Mouse (Mus musculus) v-Abl transformed pro-B cells (cell line): ENCODE results near the gene Oxnad1.

ENCODE experiments used
- in situ Hi-C, 2 experiments: fragments of 400-800 bp; cut with MboI; formaldehyde crosslinking; loops; one replicate each; pipeline ENCODE4 v1.15.1; 2025; ENCODE audit not compliant: unreplicated experiment in 2 of 2

The Oxnad1 gene

GRCm38 (mm10) chr14:32086226-32086625 lies 1.1 kb downstream of the Oxnad1 start:
- in situ Hi-C loops, result loop anchor here (5.0 to 25.0 kb wide), 6 partner anchors 66 to 874 kb away; partner anchors contain the start of genes Capn7 (in 1 of the 2), Ncoa4 (in 1 of the 2), Nisch (in 1 of the 2) and Sema3g (in 1 of the 2)

DNA sequence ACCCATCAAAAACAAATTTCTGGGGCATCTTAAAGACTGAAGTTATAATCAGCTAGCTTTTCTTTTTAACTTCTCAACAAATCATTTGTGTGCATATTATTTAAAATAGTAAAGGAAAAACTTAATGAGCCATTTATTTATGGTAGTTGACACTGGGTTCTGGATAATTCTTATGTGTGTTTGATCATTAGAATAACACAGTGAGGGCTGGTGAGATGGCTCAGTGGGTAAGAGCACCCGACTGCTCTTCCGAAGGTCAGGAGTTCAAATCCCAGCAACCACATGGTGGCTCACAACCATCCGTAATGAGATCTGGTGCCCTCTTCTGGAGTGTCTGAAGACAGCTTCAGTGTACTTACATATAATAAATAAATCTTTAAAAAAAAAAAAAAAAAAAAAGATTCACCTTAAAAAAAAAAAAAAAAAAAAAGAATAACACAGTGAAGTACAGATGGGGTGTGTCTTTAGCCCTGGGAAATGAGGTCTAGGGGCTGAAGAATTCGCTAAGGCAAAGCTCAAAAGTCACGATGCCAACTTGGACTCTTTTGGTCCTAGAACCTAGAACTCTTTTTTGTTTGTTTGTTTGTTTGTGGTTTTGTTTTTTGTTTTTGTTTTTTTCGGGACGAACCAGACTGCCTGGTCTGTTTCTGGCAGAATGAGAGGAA lies 2.5 kb downstream of the Oxnad1 start:
- in situ Hi-C loops, result loop anchor here (5.0 to 25.0 kb wide), 6 partner anchors 65 to 875 kb away; partner anchors contain the start of genes Capn7 (in 1 of the 2), Ncoa4 (in 1 of the 2), Nisch (in 1 of the 2) and Sema3g (in 1 of the 2)

DNA sequence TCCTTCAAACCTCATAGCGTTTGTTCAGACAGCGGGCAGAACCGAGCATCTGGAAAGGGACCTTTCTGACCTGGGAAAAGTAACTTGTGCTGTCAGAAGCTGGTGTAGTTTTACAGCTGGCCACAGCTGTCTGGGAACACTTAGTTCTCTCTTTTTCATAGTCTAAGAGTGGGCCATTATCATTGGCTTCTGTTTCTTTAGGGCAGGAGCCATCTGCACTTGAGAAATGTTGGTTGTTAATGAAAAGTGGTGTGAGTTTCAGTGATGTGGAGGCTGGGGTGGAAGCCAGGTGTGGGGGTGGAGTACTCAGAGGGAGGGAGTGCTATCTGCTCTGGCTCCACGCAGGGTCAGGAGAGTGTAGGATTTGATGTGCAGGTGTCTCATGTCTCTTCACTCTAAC lies 6.0 kb downstream of the Oxnad1 start:
- in situ Hi-C loops, result loop anchor here in 1 of 2 experiments (25.0 kb wide), 2 partner anchors 754 to 879 kb away; partner anchors contain the start of genes Capn7, Nisch, Sema3g and Tnnc1

- in situ Hi-C loops, result loop anchor here in 1 of 2 experiments (25.0 kb wide), 2 partner anchors 754 to 879 kb away; partner anchors contain the start of genes Capn7, Nisch, Sema3g and Tnnc1
Observed at GRCm38 (mm10) chr14:32091704-32092103, 6.5 kb downstream of the Oxnad1 start.

- in situ Hi-C loops, result loop anchor here in 1 of 2 experiments (25.0 kb wide), 2 partner anchors 756 to 881 kb away; partner anchors contain the start of genes Capn7, Nisch, Sema3g and Tnnc1
Observed at GRCm38 (mm10) chr14:32093018-32093417, 7.8 kb downstream of the Oxnad1 start.

DNA sequence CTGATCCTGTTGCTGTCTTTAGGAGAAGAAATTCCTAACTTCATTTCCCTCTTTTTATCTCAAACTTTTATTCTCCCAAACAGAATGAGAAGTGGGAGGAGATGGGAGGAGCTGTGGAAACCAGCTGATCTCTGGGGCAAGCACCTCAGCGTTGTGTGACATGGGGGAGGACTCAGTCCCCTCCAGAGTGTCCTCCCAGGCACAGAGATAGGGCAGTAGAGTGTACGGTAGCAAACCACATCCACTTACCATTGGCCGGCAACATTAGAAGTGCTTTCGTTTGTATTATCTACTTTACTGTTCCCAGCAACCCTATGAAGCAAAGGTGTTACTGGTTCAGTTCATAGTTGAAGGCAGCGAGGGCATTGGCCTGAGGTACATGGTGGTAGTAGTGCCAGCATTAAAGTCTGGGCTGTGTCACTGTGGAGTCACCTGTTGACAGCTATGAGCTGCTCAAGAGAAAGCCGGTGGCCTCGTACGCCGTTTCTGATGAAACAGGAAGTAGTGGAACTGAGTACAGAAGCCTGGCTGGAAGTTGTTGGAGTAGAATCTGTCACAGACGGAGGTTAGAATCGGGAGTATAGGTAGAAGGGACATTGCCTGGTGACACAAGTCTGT lies 8.4 kb downstream of the Oxnad1 start:
- in situ Hi-C loops, result loop anchor here in 1 of 2 experiments (25.0 kb wide), 2 partner anchors 756 to 881 kb away; partner anchors contain the start of genes Capn7, Nisch, Sema3g and Tnnc1

- in situ Hi-C loops, result loop anchor here in 1 of 2 experiments (25.0 kb wide), 2 partner anchors 758 to 883 kb away; partner anchors contain the start of genes Capn7, Nisch, Sema3g and Tnnc1
Observed at GRCm38 (mm10) chr14:32095646-32096045, 10.5 kb downstream of the Oxnad1 start.

DNA sequence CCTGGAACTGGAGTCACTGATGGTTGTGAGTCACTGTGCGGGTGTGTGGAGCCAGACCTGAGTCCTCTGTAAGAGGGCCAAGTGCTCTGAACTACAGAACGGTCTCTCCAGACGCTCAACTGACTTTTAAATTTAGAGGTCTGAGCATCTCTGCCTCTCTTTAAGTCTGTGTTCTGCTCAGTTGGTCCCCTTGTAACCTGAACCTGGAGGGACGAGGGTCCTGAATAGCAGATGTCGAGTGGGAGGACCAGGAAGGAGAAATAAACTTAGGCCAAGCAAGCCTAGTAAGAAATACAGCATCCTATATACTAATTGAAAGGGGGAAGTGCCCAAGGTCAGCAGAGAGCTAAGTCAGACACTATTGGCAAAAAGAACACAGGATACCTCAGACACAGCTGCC lies 11.6 kb downstream of the Oxnad1 start:
- in situ Hi-C loops, result loop anchor here in 1 of 2 experiments (25.0 kb wide), 2 partner anchors 759 to 884 kb away; partner anchors contain the start of genes Capn7, Nisch, Sema3g and Tnnc1

DNA sequence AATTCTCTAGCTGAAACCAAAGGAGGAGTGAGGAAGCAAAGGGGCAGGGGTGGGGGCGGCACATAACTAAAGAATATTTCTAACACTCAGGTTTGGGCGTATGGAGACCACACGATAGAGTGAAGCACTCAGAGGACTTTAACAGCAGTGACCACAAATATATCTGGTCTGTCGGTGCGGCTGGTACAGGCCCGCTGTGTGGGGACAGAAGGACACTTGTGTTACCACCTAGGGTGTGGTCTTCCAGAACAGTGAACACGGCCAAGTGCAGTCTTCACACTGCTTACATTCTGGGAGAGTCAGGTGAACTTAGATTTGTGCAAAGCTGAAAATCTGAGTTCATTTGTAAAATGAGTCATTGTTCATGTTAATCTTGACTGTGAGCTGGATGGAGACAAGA lies 12.5 kb downstream of the Oxnad1 start:
- in situ Hi-C loops, result loop anchor here in 1 of 2 experiments (25.0 kb wide), 2 partner anchors 760 to 885 kb away; partner anchors contain the start of genes Capn7, Nisch, Sema3g and Tnnc1

- in situ Hi-C loops, result loop anchor here in 1 of 2 experiments (25.0 kb wide), 2 partner anchors 762 to 887 kb away; partner anchors contain the start of genes Capn7, Nisch, Sema3g and Tnnc1
Observed at GRCm38 (mm10) chr14:32098951-32099350, 13.8 kb downstream of the Oxnad1 start.

GRCm38 (mm10) chr14:32103556-32103955 lies 18.4 kb downstream of the Oxnad1 start:
- in situ Hi-C loops, result loop anchor here in 1 of 2 experiments (25.0 kb wide), 1 partner anchor 384 kb away; no protein-coding TSS in a partner anchor

GRCm38 (mm10) chr14:32105663-32106062 lies 20.5 kb downstream of the Oxnad1 start:
- in situ Hi-C loops, result loop anchor here in 1 of 2 experiments (25.0 kb wide), 1 partner anchor 382 kb away; no protein-coding TSS in a partner anchor

DNA sequence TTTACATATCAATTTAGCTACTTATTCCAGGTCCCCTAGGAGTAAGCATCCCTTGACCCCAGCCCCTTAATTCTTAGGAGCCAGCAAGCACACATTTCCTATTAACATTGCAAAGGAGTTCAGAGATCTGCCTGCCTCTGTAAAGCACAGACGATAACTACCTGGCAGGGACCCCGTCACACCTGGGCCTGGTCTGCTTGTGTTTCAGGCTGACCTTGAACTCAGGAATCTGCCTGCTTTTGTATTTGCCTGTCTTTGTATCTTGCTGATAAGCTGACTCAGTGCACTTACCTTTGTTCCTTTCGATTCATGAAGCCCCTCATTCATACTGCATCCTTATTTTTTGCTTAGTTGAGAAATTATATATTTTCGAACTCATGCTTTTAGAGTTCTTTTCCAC lies 21.7 kb downstream of the Oxnad1 start:
- in situ Hi-C loops, result loop anchor here in 1 of 2 experiments (25.0 kb wide), 1 partner anchor 380 kb away; no protein-coding TSS in a partner anchor

- in situ Hi-C loops, result loop anchor here in 1 of 2 experiments (25.0 kb wide), 1 partner anchor 375 kb away; no protein-coding TSS in a partner anchor
Observed at GRCm38 (mm10) chr14:32112124-32112523, 26.9 kb downstream of the Oxnad1 start.

- in situ Hi-C loops, result loop anchor here in 1 of 2 experiments (10.0 to 25.0 kb wide), 2 partner anchors 74 to 366 kb away; no protein-coding TSS in a partner anchor
Observed at GRCm38 (mm10) chr14:32120940-32121919, 36.1 kb downstream of the Oxnad1 start.

DNA sequence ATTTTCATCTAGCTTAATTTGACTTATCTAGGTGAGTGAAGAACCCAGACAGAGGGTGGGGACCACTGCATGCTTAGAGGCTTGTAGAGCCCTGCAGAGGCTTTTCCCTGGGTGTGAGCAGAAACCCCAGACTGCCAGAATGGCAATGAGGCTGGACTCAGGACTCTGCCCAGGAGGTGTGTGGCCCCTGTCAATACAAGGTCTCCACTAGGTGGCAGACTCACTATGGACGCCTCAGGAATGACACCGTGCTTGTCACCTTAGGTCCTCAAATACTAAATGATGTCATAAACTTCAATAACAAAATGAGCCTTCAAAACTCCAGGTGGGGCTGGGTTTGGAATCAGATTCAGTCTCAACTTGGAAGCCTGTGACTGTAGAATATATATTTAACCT lies 36.7 kb downstream of the Oxnad1 start:
- in situ Hi-C loops, result loop anchor here in 1 of 2 experiments (10.0 to 25.0 kb wide), 2 partner anchors 73 to 365 kb away; no protein-coding TSS in a partner anchor

- in situ Hi-C loops, result loop anchor here in 1 of 2 experiments (10.0 to 25.0 kb wide), 2 partner anchors 71 to 363 kb away; no protein-coding TSS in a partner anchor
Observed at GRCm38 (mm10) chr14:32124261-32124660, 39.1 kb downstream of the Oxnad1 start.

DNA sequence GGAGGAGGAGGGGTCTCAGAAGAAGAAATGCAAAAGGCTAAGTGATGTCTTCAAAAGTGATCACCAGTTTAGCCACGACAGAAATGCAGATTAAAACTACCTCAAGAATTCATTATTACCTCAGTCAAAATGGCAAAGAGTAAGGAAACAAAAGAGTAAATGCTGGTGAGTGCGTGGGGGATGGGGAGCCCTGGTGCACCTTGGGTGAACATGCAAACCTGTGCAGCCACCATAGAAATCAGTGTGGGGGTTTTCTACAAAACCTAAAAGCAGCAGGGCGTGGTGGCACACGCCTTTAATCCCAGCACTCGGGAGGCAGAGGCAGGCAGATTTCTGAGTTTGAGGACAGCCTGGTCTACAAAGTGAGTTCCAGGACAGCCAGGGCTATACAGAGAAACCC lies 40.1 kb downstream of the Oxnad1 start:
- in situ Hi-C loops, result loop anchor here in 1 of 2 experiments (10.0 kb wide), 1 partner anchor 70 kb away; no protein-coding TSS in a partner anchor

GRCm38 (mm10) chr14:32128409-32128808 lies 43.2 kb downstream of the Oxnad1 start:
- in situ Hi-C loops, result loop anchor here in 1 of 2 experiments (10.0 kb wide), 1 partner anchor 66 kb away; no protein-coding TSS in a partner anchor
